Mouse (Mus musculus): ENCODE results near the gene Crx. TPM values are rescaled to one million over a fixed set of nuclear protein-coding genes. Genes with fewer than 3 reads are reported as not detected.
A peak's percentile ranks its signal among the peaks of the same experiment; 100 is the strongest.

Crx gene
- polyA plus RNA-seq, 1 experiment from 2014 or later = not detected

DNA sequence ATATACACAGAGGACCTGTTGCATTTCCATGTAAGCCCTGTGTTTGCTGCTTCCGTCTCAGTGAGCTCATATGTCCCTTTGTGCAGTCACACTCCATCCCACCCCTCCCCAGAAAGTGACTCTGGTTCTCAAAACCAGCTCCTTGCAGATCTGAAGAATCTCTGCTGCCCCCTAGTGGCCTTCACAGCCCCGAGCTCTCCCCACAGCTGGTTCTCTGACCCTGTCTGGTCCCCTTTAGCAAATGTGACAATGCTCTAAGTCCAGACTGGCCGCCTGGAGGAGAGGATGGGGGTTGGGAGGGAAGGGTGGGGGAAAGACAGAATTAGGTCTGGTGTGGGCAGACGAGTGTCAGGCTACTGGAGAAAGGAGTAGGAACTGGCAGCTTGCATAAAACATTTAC is 32.4 kb upstream of the Crx start:
- no peaks in the 10 kb centered on the region for H3K27me3 ChIP-seq
- H3K9ac ChIP-seq = no peak overlapping the region
- peaks cover 4% of the 10 kb centered on the region for H3K36me3 ChIP-seq
- no peak overlapping the region for H3K27ac ChIP-seq
- 3% methylated on average over 4 of the region's 4 CpGs for WGBS (ENCODE audit: insufficient replicate concordance)
- no peak overlapping the region for H3K4me2 ChIP-seq
- no peak overlapping the region for H3K4me3 ChIP-seq (replicated peaks)
- peak; percentile 50 for DNase-seq
- H3K4me1 ChIP-seq (replicated peaks) = no peaks in the 10 kb centered on the region
- peak; percentile 57; the same call in 1 of the 2 replicates for ATAC-seq (ENCODE audit: low read depth)
- H3K9me3 ChIP-seq (replicated peaks) = no peaks in the 10 kb centered on the region

DNA sequence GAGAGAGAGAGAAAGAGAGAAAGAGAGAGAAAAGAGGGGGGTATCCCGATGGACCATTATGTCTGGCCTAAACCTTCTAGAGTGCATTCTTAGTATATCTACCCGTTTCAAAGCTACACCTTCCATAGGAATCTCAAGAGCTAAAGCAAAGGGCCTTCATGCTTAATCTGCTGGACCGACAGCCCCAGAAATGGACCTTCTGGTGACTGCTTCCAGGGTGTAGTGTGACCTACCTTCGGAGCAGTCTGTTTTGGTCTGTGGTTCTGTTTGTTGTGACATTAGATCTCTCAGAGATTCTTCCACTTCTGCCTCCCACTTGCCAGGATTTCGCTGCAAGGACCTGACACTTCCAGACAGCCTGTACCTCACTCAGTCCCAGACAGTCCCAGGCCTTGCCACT is 30.8 kb upstream of the Crx start:
- H3K4me2 ChIP-seq = no peak overlapping the region
- no peaks in the 10 kb centered on the region for H3K27me3 ChIP-seq
- no peak overlapping the region for H3K4me3 ChIP-seq (replicated peaks)
- no peak for DNase-seq
- 68% methylated on average over 5 of the region's 5 CpGs for WGBS (ENCODE audit: insufficient replicate concordance)
- H3K36me3 ChIP-seq = no peaks in the 10 kb centered on the region
- no peaks in the 10 kb centered on the region for H3K4me1 ChIP-seq (replicated peaks)
- H3K27ac ChIP-seq = no peak overlapping the region
- ATAC-seq (ENCODE audit: low read depth) = no peak
- H3K9me3 ChIP-seq (replicated peaks) = no peaks in the 10 kb centered on the region
- no peak overlapping the region for H3K9ac ChIP-seq

DNA sequence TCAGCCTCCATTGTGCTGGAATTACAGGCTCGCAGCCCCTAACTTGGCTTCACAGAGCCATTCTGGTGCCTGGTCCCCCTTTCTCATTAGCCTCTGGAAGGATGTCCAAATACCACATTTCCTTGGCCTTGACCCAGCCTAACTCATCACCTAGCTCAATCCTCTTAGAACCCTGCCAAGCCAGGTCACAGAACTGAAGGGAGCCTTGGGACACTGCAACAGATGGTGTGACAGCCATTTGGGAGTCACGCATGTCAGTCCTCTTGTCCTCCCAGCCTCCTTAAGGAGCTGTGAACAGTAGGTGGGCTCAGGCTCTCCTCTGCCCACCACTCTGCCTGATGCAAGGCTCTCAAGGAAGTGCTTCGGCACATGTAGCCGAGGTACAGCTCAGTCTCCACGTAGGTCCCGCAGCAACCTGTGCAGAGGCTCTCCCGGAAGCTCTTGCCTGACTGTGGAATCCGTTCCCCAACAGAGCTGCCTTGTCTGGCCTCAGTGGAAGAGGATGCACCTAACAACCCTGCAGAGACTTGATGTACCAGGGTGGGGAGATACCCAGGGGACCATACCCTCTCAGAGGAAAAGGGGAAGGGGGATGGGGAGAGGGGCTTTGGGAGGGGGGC is 28.3 kb upstream of the Crx start:
- no peak overlapping the region for H3K9ac ChIP-seq
- no peaks in the 10 kb centered on the region for H3K4me1 ChIP-seq (replicated peaks)
- no peak overlapping the region for H3K4me2 ChIP-seq
- ATAC-seq (ENCODE audit: low read depth) (no peak), DNase-seq (no peak)
- no peak overlapping the region for H3K4me3 ChIP-seq (replicated peaks)
- WGBS (ENCODE audit: insufficient replicate concordance) = 52% methylated on average over 8 of the region's 8 CpGs
- H3K36me3 ChIP-seq = no peaks in the 10 kb centered on the region
- H3K9me3 ChIP-seq (replicated peaks) = no peaks in the 10 kb centered on the region
- no peaks in the 10 kb centered on the region for H3K27me3 ChIP-seq
- H3K27ac ChIP-seq = no peak overlapping the region

DNA sequence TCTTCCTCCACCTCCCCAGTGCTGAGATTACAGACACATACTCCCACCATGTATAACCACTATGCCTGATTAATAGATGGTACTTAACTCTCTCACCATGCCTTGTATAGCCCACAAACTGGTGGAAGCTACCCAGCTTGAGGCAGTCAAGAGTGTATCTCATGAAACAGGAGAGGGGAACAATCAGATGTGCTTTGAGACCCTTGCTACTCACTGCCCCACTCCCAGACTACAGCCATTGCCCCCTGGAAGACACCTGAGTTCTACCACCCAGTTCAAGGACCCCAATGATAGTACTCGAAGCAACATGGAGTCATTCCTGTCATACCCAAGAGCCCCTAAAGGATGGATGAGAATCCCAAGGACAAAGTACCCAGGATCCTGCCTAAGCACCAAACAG is 26.8 kb upstream of the Crx start:
- Histone ChIP-seq H3K9me3 (replicated peaks) (no peaks in the 10 kb centered on the region), H3K4me2 (no peak overlapping the region), H3K27me3 (no peaks in the 10 kb centered on the region), H3K36me3 (no peaks in the 10 kb centered on the region), H3K27ac (no peak overlapping the region), H3K4me3 (replicated peaks) (no peak overlapping the region), H3K9ac (no peak overlapping the region), H3K4me1 (replicated peaks) (no peaks in the 10 kb centered on the region)
- 50% methylated on average over 1 of the region's 1 CpGs for WGBS (ENCODE audit: insufficient replicate concordance)
- DNase-seq = no peak
- ATAC-seq (ENCODE audit: low read depth) = no peak

DNA sequence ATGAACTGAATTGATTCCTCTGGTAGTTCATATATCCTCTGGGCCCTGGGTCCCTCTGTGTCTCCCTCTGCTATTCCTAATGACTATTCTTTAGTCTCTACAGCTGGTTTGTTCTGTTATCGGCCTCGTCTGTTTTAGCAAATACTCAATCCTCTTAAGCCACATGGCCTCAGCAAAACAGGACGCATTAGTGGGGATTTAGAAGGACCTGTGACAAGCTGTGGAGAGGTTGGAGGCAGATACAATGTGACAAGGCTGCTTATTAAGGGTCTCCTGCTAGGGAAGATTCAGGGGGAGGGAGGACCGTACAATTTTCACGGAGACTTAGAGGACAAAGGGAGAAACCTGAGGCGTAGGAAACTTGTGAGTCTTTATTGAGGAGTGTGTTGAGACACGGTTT is 26.1 kb upstream of the Crx start:
- WGBS (ENCODE audit: insufficient replicate concordance) = 72% methylated on average over 7 of the region's 7 CpGs
- Histone ChIP-seq H3K27ac (no peak overlapping the region), H3K9ac (no peak overlapping the region), H3K27me3 (no peaks in the 10 kb centered on the region), H3K4me2 (no peak overlapping the region), H3K4me1 (replicated peaks) (no peaks in the 10 kb centered on the region), H3K36me3 (no peaks in the 10 kb centered on the region), H3K4me3 (replicated peaks) (no peak overlapping the region), H3K9me3 (replicated peaks) (no peaks in the 10 kb centered on the region)
- no peak for DNase-seq
- ATAC-seq (ENCODE audit: low read depth) = no peak

DNA sequence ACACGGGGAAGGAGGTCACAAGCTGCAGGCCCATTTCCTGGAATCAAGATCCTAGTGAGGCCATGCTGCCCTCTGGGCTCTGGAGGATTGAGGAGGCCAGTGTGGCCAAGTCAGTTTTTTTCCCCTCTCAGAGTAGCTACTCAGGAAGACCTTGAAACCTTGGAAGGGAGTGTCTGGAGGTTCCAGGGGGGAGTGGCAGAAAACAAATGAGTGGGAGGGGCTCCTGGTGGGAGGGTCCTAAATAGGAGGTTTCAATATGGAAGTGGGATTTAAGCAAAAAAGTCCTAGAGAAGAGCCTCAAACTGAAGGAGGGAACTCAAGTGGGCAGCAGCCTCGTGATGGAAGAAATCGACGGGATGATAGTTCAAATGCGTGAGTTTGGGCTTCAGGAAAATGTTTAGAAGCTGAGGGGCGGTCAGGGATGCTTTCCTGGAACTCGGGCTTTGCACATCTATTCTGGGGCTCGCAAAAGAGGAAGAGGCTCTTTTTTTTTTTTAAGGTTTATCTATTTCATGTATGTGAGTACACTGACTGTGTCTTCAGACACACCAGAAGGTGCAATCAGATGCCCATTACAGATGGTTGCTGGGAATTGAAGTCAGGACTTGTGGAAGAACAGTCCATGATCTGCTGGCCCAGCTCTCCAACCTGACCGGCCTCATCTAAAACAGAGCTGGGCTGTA is 21.7 kb upstream of the Crx start:
- H3K27ac ChIP-seq = no peak overlapping the region
- no peaks in the 10 kb centered on the region for H3K4me1 ChIP-seq (replicated peaks)
- ATAC-seq (ENCODE audit: low read depth) (no peak), DNase-seq (no peak)
- H3K4me2 ChIP-seq = no peak overlapping the region
- H3K9me3 ChIP-seq (replicated peaks) = no peaks in the 10 kb centered on the region
- 49% methylated on average over 9 of the region's 9 CpGs for WGBS (ENCODE audit: insufficient replicate concordance)
- H3K27me3 ChIP-seq = no peaks in the 10 kb centered on the region
- H3K36me3 ChIP-seq = no peaks in the 10 kb centered on the region
- no peak overlapping the region for H3K4me3 ChIP-seq (replicated peaks)
- no peak overlapping the region for H3K9ac ChIP-seq

DNA sequence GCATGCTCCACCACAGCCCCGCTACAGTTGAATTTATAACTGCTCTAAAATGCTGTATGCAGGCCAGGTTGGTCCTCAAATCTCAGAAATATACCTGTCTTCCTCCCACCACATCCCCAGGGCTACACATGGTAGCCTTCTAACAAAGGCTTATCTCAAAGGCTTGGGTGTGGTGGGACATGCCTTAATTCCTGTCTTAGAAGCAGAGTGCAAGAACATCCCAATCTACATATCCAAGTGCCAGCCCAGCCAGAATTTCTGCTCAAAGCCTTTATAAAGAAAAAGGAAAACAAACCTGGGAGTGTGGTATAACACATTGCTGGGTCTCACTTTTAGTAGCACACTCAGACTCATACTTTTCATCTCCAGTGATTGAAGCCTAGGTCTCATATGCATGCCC is 14.5 kb upstream of the Crx start:
- 21% methylated on average over 1 of the region's 1 CpGs for whole genome bisulfite sequencing (ENCODE audit: insufficient replicate concordance)
- no peak overlapping the region for H3K4me2 ChIP-seq
- DNase-seq = no peak
- no peak for ATAC-seq (ENCODE audit: low read depth)
- H3K36me3 ChIP-seq = no peaks in the 10 kb centered on the region
- no peak overlapping the region for H3K9ac ChIP-seq
- H3K27ac ChIP-seq = no peak overlapping the region
- no peaks in the 10 kb centered on the region for H3K4me1 ChIP-seq (replicated peaks)
- H3K4me3 ChIP-seq (replicated peaks) = no peak overlapping the region
- no peaks in the 10 kb centered on the region for H3K9me3 ChIP-seq (replicated peaks)
- no peaks in the 10 kb centered on the region for H3K27me3 ChIP-seq

DNA sequence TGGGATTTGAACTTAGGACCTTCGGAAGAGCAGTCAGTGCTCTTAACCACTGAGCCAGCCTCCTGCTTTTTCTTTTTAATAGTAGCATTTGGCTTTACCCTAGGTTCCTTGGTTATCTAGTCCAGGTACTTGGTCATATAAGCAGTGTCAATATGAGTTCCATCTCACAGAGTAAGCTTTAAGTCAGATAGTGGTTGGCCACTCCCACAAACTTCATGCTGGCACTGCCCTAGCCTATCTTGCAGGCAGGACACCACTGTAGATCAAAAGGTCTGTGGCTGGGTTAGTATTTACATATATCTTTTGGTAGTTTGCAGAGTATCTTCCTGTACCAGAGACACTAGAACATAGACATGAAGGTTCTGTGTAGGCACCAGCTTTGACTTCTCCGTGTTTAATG is 4.4 kb upstream of the Crx start:
- no peaks in the 10 kb centered on the region for H3K36me3 ChIP-seq
- H3K4me2 ChIP-seq = no peak overlapping the region
- H3K9ac ChIP-seq = no peak overlapping the region
- peaks cover 6% of the 10 kb centered on the region; the same call in 1 of the 2 replicates for H3K4me1 ChIP-seq (replicated peaks)
- no peaks in the 10 kb centered on the region for H3K9me3 ChIP-seq (replicated peaks)
- 0 out of 2 replicates have a peak, but pooled peaks have one; percentile 41 for ATAC-seq (ENCODE audit: low read depth)
- DNase-seq = no peak
- no peak overlapping the region for H3K4me3 ChIP-seq (replicated peaks)
- WGBS (ENCODE audit: insufficient replicate concordance) = 63% methylated on average over 2 of the region's 2 CpGs
- no peak overlapping the region for H3K27ac ChIP-seq
- no peaks in the 10 kb centered on the region for H3K27me3 ChIP-seq

DNA sequence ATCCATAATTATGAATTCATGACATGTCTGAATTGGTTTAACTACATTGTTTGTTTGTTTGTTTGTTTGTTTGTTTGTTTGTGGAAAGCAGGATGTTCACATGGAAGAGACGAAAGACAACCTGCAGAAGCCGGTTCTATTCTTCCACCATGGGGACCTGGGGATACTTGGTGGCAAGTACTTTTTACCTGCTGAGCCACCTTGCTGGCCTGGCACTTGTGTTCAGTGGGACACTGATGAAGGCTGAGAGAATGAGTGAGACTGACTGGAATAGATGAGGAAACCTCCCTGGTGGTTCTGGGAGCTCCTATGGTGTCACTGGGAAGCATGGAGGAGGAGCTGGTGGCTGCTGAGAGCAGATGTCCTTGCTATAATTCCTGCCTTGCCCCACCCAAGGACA is 2.5 kb upstream of the Crx start, which contains the start of gene Crxos:
Crxos (plus strand) TSS at position 301 of the 400 bp plus-strand sequence.
- no peak within 1 kb of the TSS for H3K4me2 ChIP-seq
- WGBS (ENCODE audit: insufficient replicate concordance) = 55% methylated on average over 2 of the region's 2 CpGs
- H3K27ac ChIP-seq = no peak within 1 kb of the TSS
- no peak for ATAC-seq (ENCODE audit: low read depth)
- no peaks in the 10 kb centered on the region for H3K9me3 ChIP-seq (replicated peaks)
- no peak within 1 kb of the TSS for H3K9ac ChIP-seq
- DNase-seq = no peak
- peaks cover 6% of the 10 kb centered on the region; the same call in 1 of the 2 replicates for H3K4me1 ChIP-seq (replicated peaks)
- H3K27me3 ChIP-seq = no peaks in the 10 kb centered on the region
- H3K4me3 ChIP-seq (replicated peaks) = no peak within 1 kb of the TSS
- H3K36me3 ChIP-seq = no peaks in the 10 kb centered on the region

DNA sequence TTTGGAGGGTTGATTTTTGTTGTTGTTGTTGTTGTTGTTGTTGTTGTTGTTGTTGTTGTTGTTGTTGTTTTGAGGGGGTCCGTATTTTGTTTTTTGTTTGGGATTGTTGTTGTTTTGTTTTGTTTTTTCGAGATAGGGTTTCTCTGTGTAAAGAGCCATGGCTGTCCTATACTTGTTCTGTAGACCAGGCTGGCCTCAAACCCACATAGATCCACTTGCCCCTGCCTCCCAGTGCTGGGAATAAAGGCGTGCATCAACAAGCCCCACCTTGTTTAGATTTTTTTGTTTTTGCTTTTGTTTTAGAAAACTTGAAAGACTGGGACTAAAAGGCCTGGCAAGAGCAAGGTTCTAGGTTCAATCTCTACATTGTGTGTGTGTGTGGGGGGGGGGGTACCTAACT is 2.1 kb upstream of the Crx start:
- Histone ChIP-seq H3K36me3 (no peaks in the 10 kb centered on the region), H3K9me3 (replicated peaks) (no peaks in the 10 kb centered on the region), H3K4me1 (replicated peaks) (peaks cover 6% of the 10 kb centered on the region; the same call in 1 of the 2 replicates), H3K9ac (no peak overlapping the region), H3K4me3 (replicated peaks) (no peak overlapping the region), H3K4me2 (no peak overlapping the region), H3K27me3 (no peaks in the 10 kb centered on the region), H3K27ac (no peak overlapping the region)
- DNase-seq (no peak), ATAC-seq (ENCODE audit: low read depth) (no peak)
- 37% methylated on average over 3 of the region's 3 CpGs for WGBS (ENCODE audit: insufficient replicate concordance)

DNA sequence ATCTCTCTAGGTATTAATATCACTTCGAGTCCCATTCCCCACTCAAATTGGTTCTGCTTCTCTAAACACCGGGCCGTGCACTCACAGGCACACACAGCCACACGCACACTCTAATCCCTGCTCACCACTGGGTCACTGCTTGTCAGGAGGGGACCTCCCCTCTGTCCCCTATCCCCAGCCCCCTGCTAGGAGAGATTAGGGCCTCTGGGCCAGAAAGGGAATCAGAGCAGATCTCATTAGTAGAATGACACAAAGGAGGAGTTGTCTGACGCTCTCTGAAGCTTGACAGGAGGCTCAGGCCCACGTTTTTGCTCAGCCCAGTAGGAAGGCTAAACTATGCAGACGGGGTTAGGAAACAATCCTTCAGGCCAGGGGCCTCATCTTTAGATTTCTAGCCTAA is 1.6 kb upstream of the Crx start:
- Histone ChIP-seq H3K27ac (no peak overlapping the region), H3K27me3 (no peaks in the 10 kb centered on the region)

DNA sequence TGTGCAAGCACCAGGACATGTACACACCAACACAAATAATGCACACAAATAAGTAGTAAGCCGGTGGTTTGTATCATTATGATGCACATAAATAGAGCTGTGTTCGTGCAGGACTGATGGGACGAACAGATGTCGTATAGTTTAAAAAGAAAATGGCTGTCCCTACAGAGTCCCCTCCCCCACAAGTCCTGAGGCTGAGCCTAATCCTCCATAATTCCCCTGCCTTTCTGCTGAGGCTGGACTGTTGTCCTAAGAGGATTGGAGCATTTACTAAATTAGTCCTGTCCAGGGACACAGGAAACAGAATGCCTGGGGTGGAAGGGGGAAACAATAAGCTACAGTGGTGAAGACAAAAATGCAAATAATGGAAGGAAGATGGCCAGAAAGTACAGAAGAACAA is 15.7 kb downstream of the Crx start:
- 61% methylated on average over 4 of the region's 4 CpGs for WGBS (ENCODE audit: insufficient replicate concordance)
- no peak for ATAC-seq (ENCODE audit: low read depth)
- no peak overlapping the region for H3K4me3 ChIP-seq (replicated peaks)

More for the DNA sequence above, 1.6 kb upstream of the Crx start:
- Histone ChIP-seq H3K36me3 (no peaks in the 10 kb centered on the region), H3K4me1 (replicated peaks) (peaks cover 6% of the 10 kb centered on the region; the same call in 1 of the 2 replicates), H3K9me3 (replicated peaks) (no peaks in the 10 kb centered on the region), H3K4me3 (replicated peaks) (no peak overlapping the region), H3K9ac (no peak overlapping the region), H3K4me2 (no peak overlapping the region)
- ATAC-seq (ENCODE audit: low read depth) (no peak), DNase-seq (no peak)
- 19% methylated on average over 7 of the region's 7 CpGs for WGBS (ENCODE audit: insufficient replicate concordance)

More for the DNA sequence above, 15.7 kb downstream of the Crx start:
- Histone ChIP-seq H3K36me3 (no peaks in the 10 kb centered on the region), H3K4me2 (no peak overlapping the region), H3K9me3 (replicated peaks) (no peaks in the 10 kb centered on the region), H3K27ac (no peak overlapping the region), H3K4me1 (replicated peaks) (no peaks in the 10 kb centered on the region), H3K27me3 (no peaks in the 10 kb centered on the region), H3K9ac (no peak overlapping the region)
- DNase-seq = no peak
